Mouse (Mus musculus) forebrain, postnatal 0 days (tissue): ENCODE results near the gene Bnc2. TPM values are rescaled to one million over a fixed set of nuclear protein-coding genes. Genes with fewer than 3 reads are reported as not detected.

Experiments used
- ATAC-seq: fragments of 200-750 bp; cut with Nextera tagmentation; 2 replicates; pipeline ENCODE4 v1.8.0; 2017; ENCODE audit warnings: mild to moderate bottlenecking, moderate library complexity
- DNase-seq: peaks from one replicate; pipeline ENCODE4 v3.0.0-alpha.2; 2015
- H3K27ac ChIP-seq: fragments of 300-500 bp; sonication (generic); 2 replicates; pipeline ENCODE4 v1.5.1; 2014; ENCODE audit warnings: low read depth, mild to moderate bottlenecking, antibody characterized with exemption, low read length, moderate library complexity, mixed read lengths
- H3K27me3 ChIP-seq: fragments of 300-500 bp; sonication (generic); 2 replicates; pipeline ENCODE4 v1.6.1; 2014; ENCODE audit warnings: mild to moderate bottlenecking, low read length, mixed read lengths; ENCODE audit not compliant: insufficient read depth
- H3K36me3 ChIP-seq: fragments of 300-500 bp; sonication (generic); 2 replicates; pipeline ENCODE4 v1.6.1; 2014; ENCODE audit warnings: mild to moderate bottlenecking, moderate library complexity; ENCODE audit not compliant: insufficient read depth
- H3K4me1 ChIP-seq: fragments of 300-500 bp; sonication (generic); 2 replicates; pipeline ENCODE4 v1.6.1; 2014; ENCODE audit warnings: antibody characterized with exemption; ENCODE audit not compliant: insufficient read depth
- H3K4me2 ChIP-seq: fragments of 300-500 bp; sonication (generic); 2 replicates; pipeline ENCODE4 v1.6.1; 2014; ENCODE audit warnings: low read depth, mild to moderate bottlenecking, moderate library complexity
- H3K4me3 ChIP-seq: fragments of 300-500 bp; sonication (generic); 2 replicates; pipeline ENCODE4 v1.5.1; 2014; ENCODE audit warnings: low read depth, low read length, mixed read lengths
- H3K9ac ChIP-seq: fragments of 300-500 bp; sonication (generic); 2 replicates; pipeline ENCODE4 v1.6.1; 2014; ENCODE audit warnings: mild to moderate bottlenecking
- H3K9me3 ChIP-seq: fragments of 300-500 bp; sonication (generic); 2 replicates; pipeline ENCODE4 v1.6.1; 2016; ENCODE audit warnings: low read length
- CTCF ChIP-seq: sonication (generic); IDR thresholded peaks from 2 replicates; pipeline ENCODE4 v1.5.1; 2016; ENCODE audit warnings: antibody characterized with exemption, control low read depth, low read depth
- WGBS: fragments of 180-500 bp; shearing (Covaris S2); extraction: QIAGEN DNeasy Blood & Tissue Kit; methylation state at CpG from one replicate; pipeline ENCODE4 v1.1.7; 2014; 5-methylcytosine and 5-hydroxymethylcytosine counted together
- polyA plus RNA-seq: library from polyadenylated mRNA; unstranded; fragments of >200 nt; fragmentation: Nextera tagmentation; extraction: Ambion mirVana; gene quantifications from 2 replicates; pipeline ENCODE4 v1.2.1, GENCODE M21; 2015
- total RNA-seq: library from RNA; depleted of rRNA; stranded (reverse); fragments of >200 nt; gene quantifications from 2 replicates; pipeline ENCODE4 v1.2.3, GENCODE M21; 2014

Bnc2 gene
- total and polyA plus RNA-seq, 2 experiments from 2014 or later, result 2.0 to 11.6 TPM

DNA sequence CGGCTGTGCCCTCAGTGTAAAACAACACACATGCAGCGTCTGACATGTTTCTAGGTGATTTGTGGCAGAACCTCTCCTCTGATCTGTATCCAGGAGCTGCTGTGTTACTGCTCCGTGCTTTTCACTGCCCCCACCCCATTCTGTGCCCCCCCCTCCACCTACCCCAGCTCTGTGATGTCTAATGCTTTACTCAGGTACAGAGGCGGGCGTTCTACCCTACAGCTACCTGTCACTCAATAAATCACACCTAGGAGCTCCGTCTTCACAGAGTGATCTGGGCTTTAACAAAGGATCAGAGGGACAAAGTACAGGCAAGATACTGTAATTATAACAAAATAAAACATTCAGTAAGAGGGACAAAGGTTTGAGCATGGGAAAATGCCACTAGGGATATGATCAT lies 192.4 kb downstream of the Bnc2 start:
- H3K9ac ChIP-seq, result no peak overlapping the region
- TF ChIP-seq CTCF, result no peak
- no peak overlapping the region for H3K4me2 ChIP-seq
- no peak overlapping the region for H3K4me3 ChIP-seq
- DNase-seq, result no peak
- no peak overlapping the region for H3K27ac ChIP-seq
- no peaks in the 10 kb centered on the region for H3K4me1 ChIP-seq
- H3K9me3 ChIP-seq, result no peaks in the 10 kb centered on the region
- ATAC-seq, result no peak
- no peaks in the 10 kb centered on the region for H3K36me3 ChIP-seq
- H3K27me3 ChIP-seq, result no peaks in the 10 kb centered on the region
- whole genome bisulfite sequencing, result 64% methylated on average over 6 of the region's 6 CpGs

GRCm38 (mm10) chr4:84472643-84473042 lies 202.4 kb downstream of the Bnc2 start:
- H3K9ac ChIP-seq, result no peak overlapping the region
- WGBS, result 64% methylated on average over 2 of the region's 2 CpGs
- DNase-seq (no peak), ATAC-seq (no peak)
- H3K9me3 ChIP-seq, result no peaks in the 10 kb centered on the region
- no peak overlapping the region for H3K27ac ChIP-seq
- H3K27me3 ChIP-seq, result no peaks in the 10 kb centered on the region
- H3K4me3 ChIP-seq, result no peak overlapping the region
- no peaks in the 10 kb centered on the region for H3K36me3 ChIP-seq
- TF ChIP-seq CTCF, result no peak
- no peaks in the 10 kb centered on the region for H3K4me1 ChIP-seq
- no peak overlapping the region for H3K4me2 ChIP-seq

DNA sequence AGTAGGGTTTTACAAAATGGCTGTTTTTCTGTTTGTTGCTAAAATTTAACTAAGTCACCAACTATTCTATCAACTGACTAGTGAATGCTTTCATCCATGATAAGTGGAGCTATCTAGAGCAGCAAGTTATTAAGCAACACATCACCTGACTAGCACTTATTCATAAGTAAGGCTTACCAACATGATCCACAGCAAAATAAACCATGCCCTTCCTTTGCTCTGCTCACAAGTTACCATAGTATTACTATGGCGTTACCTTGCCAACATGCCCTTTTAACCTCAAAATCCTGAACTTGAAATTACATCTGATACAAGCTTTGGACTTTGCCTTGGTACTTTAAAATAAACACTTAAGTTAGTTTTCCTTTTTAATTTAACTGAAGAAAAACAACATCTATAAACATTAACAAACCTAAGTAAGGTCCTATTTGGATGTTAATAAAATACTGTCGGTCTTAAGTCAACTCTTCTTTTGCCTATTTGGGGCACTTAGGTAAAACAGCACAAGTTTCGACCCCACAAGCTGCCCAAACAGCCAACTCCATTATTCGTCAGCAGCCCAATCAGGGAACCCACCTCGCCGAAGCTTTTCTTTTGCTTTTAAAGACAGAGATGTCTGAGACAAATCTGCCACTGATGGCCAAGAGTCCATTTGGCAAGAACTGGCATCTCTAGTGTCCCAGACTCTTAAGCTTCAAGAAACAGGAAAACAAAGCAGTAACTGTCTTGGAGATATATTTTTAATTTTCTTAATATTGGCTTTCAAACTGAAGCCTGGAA lies 204.8 kb downstream of the Bnc2 start:
- no peak overlapping the region for H3K4me2 ChIP-seq
- TF ChIP-seq CTCF, result no peak
- no peak for DNase-seq
- H3K4me3 ChIP-seq, result no peak overlapping the region
- no peaks in the 10 kb centered on the region for H3K27me3 ChIP-seq
- no peak for ATAC-seq
- H3K9ac ChIP-seq, result no peak overlapping the region
- H3K36me3 ChIP-seq, result no peaks in the 10 kb centered on the region
- no peak overlapping the region for H3K27ac ChIP-seq
- H3K9me3 ChIP-seq, result no peaks in the 10 kb centered on the region
- no peaks in the 10 kb centered on the region for H3K4me1 ChIP-seq
- 72% methylated on average over 6 of the region's 6 CpGs for WGBS

DNA sequence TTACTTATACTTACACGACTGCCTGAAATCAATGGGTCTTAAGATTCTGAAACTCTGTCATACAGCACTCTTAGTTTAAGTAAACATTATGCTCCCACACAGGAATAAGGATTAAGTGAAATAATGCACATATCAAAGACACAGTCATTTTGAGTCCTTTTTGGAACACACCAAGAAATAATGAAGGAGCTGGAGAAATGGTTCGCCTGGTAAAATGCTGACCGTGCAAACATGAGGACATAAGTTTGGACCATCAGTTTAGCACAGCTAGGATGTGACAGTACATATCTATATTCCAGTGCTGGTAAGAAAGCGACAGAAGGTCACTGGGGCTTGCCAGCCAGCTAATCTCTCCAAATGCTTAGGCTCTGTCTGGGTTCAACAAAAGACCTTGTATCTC lies 205.7 kb downstream of the Bnc2 start:
- WGBS, result 88% methylated on average over 4 of the region's 4 CpGs
- DNase-seq, result no peak
- Histone ChIP-seq H3K27me3 (no peaks in the 10 kb centered on the region), H3K9ac (no peak overlapping the region), H3K4me2 (no peak overlapping the region), H3K4me3 (no peak overlapping the region), H3K4me1 (no peaks in the 10 kb centered on the region), H3K9me3 (no peaks in the 10 kb centered on the region), H3K36me3 (no peaks in the 10 kb centered on the region), H3K27ac (no peak overlapping the region)
- no peak for ATAC-seq
- TF ChIP-seq CTCF, result no peak

- no peak for DNase-seq
These were observed 207.4 kb downstream of the Bnc2 start for GRCm38 (mm10) chr4:84467722-84468121.

DNA sequence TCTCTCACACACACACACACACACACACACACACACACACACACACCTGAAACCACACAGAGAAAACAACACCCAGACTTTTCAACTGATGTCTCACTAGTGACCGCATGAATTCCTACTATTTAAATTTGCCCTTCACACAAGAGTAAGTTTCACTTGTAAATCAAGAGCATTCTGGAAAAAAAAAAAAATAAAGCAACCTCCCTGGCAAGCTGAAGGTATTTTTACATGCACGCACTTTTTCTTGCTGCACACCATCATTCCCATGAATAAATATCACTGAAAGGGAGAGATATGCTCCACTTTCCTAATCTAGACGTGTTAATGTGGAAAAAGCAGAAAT lies 216.9 kb downstream of the Bnc2 start:
- H3K4me2 ChIP-seq, result no peak overlapping the region
- H3K27me3 ChIP-seq, result no peaks in the 10 kb centered on the region
- WGBS, result 71% methylated on average over 3 of the region's 3 CpGs
- TF ChIP-seq CTCF, result no peak
- DNase-seq (no peak), ATAC-seq (no peak)
- no peak overlapping the region for H3K9ac ChIP-seq
- H3K36me3 ChIP-seq, result no peaks in the 10 kb centered on the region
- H3K9me3 ChIP-seq, result no peaks in the 10 kb centered on the region
- H3K4me1 ChIP-seq, result no peaks in the 10 kb centered on the region
- H3K4me3 ChIP-seq, result no peak overlapping the region
- H3K27ac ChIP-seq, result no peak overlapping the region

More at GRCm38 (mm10) chr4:84467722-84468121, 207.4 kb downstream of the Bnc2 start:
- Histone ChIP-seq H3K27me3 (no peaks in the 10 kb centered on the region), H3K4me2 (no peak overlapping the region), H3K4me3 (no peak overlapping the region), H3K27ac (no peak overlapping the region), H3K4me1 (no peaks in the 10 kb centered on the region), H3K9ac (no peak overlapping the region), H3K36me3 (no peaks in the 10 kb centered on the region), H3K9me3 (no peaks in the 10 kb centered on the region)
- WGBS, result 25% methylated on average over 3 of the region's 3 CpGs
- ATAC-seq, result no peak
- TF ChIP-seq CTCF, result no peak

- DNase-seq (no peak), ATAC-seq (no peak)
- H3K27ac ChIP-seq, result no peak overlapping the region
- WGBS, result 76% methylated on average over 10 of the region's 10 CpGs
- no peak overlapping the region for H3K9ac ChIP-seq
- H3K9me3 ChIP-seq, result no peaks in the 10 kb centered on the region
- no peak overlapping the region for H3K4me3 ChIP-seq
- no peak overlapping the region for H3K4me2 ChIP-seq
- H3K36me3 ChIP-seq, result no peaks in the 10 kb centered on the region
- no peaks in the 10 kb centered on the region for H3K4me1 ChIP-seq
- no peaks in the 10 kb centered on the region for H3K27me3 ChIP-seq
- no peak for TF ChIP-seq CTCF
These were observed 217.4 kb downstream of the Bnc2 start for GRCm38 (mm10) chr4:84457512-84458217.
